Mouse (Mus musculus) MEL (cell line): ENCODE measurements around the gene Hist1h2af. TPM values are rescaled to one million over a fixed set of nuclear protein-coding genes. Genes with fewer than 3 reads are reported as not detected.

Experiments
- DNase-seq: peaks from one replicate; pipeline ENCODE4 v3.0.0; 2011; ENCODE audit warnings: low read depth, low spot score
- H3K27ac ChIP-seq: 2 replicates; pipeline ENCODE4 v1.5.1; 2012; ENCODE audit warnings: low read depth, mild to moderate bottlenecking, control low read depth, low read length, moderate library complexity; ENCODE audit not compliant: control insufficient read depth
- H3K27me3 ChIP-seq, 2 experiments: fragments of 150-350 bp in 1 of 2; sonication (generic) in 1 of 2; 2 replicates each; pipeline ENCODE4 v1.6.1; 2012; ENCODE audit warnings: low read length in 2 of 2, mild to moderate bottlenecking in 2 of 2, improper control_type of control experiment in 1 of 2, moderate library complexity in 1 of 2; ENCODE audit not compliant: insufficient read depth in 2 of 2, control insufficient read depth in 1 of 2
- H3K36me3 ChIP-seq, 2 experiments: 2 replicates each; pipeline ENCODE4 v1.6.1; 2012 to 2014; ENCODE audit warnings: low read length in 2 of 2, improper control_type of control experiment in 1 of 2, inconsistent platforms in 1 of 2, mild to moderate bottlenecking in 1 of 2; ENCODE audit not compliant: insufficient read depth in 2 of 2, control insufficient read depth in 1 of 2
- H3K4me1 ChIP-seq, 2 experiments: fragments of 150-350 bp in 1 of 2; sonication (generic) in 1 of 2; 2 replicates each; pipeline ENCODE4 v1.6.1; 2012; ENCODE audit warnings: low read length in 2 of 2, improper control_type of control experiment in 1 of 2, mild to moderate bottlenecking in 1 of 2; ENCODE audit not compliant: insufficient read depth in 2 of 2, control insufficient read depth in 1 of 2
- H3K4me3 ChIP-seq, 2 experiments: fragments of 150-350 bp in 1 of 2; sonication (generic) in 1 of 2; 2 replicates each; pipeline ENCODE4 v1.5.1; 2012; ENCODE audit warnings: low read depth in 2 of 2, low read length in 2 of 2, mild to moderate bottlenecking in 2 of 2, moderate library complexity in 2 of 2, control low read depth in 1 of 2, improper control_type of control experiment in 1 of 2; ENCODE audit not compliant: control insufficient read depth in 1 of 2, insufficient read depth in 1 of 2
- H3K79me2 ChIP-seq: 2 replicates; pipeline ENCODE4 v1.6.1; 2012; ENCODE audit warnings: mild to moderate bottlenecking, low read length, moderate library complexity; ENCODE audit not compliant: control insufficient read depth, poor library complexity, insufficient read depth
- H3K9ac ChIP-seq: 2 replicates; pipeline ENCODE4 v1.6.1; 2012; ENCODE audit warnings: low read depth, mild to moderate bottlenecking, control low read depth, low read length, moderate library complexity; ENCODE audit not compliant: control insufficient read depth, poor library complexity, severe bottlenecking
- H3K9me3 ChIP-seq: fragments of 150-350 bp; sonication (generic); replicated peaks from 2 replicates; pipeline ENCODE4 v1.6.1; 2012; ENCODE audit warnings: mild to moderate bottlenecking, low read length, improper control_type of control experiment, moderate library complexity; ENCODE audit not compliant: insufficient read depth
- BHLHE40 ChIP-seq: IDR thresholded peaks from 2 replicates; pipeline ENCODE4 v1.6.1; 2012; ENCODE audit warnings: low read depth, mild to moderate bottlenecking, inconsistent platforms, low read length, improper control_type of control experiment, borderline replicate concordance
- CHD2 ChIP-seq: IDR thresholded peaks from 2 replicates; pipeline ENCODE4 v1.6.1; 2011; ENCODE audit warnings: low read length, improper control_type of control experiment
- E2F4 ChIP-seq: IDR thresholded peaks from 2 replicates; pipeline ENCODE4 v1.6.1; 2011; ENCODE audit warnings: low read depth, low read length, improper control_type of control experiment, borderline replicate concordance
- EP300 ChIP-seq, 2 experiments: IDR thresholded peaks; 2 replicates each; pipeline ENCODE4 v1.6.1; 2011; ENCODE audit warnings: improper control_type of control experiment in 2 of 2, low read length in 2 of 2, low read depth in 1 of 2, mild to moderate bottlenecking in 1 of 2
- GABPA ChIP-seq: IDR thresholded peaks from 2 replicates; pipeline ENCODE4 v1.6.1; 2012; ENCODE audit warnings: low read depth, mild to moderate bottlenecking, inconsistent platforms, low read length, improper control_type of control experiment, moderate library complexity
- HCFC1 ChIP-seq: IDR thresholded peaks from 2 replicates; pipeline ENCODE4 v1.6.1; 2012; ENCODE audit warnings: low read depth, mild to moderate bottlenecking, inconsistent platforms, low read length, improper control_type of control experiment, moderate library complexity
- MAFK ChIP-seq: IDR thresholded peaks from 2 replicates; pipeline ENCODE4 v1.6.1; 2011; ENCODE audit warnings: low read depth, mild to moderate bottlenecking, low read length, improper control_type of control experiment, borderline replicate concordance
- MAX ChIP-seq: IDR thresholded peaks from 2 replicates; pipeline ENCODE4 v1.6.1; 2011; ENCODE audit warnings: low read length, improper control_type of control experiment
- NELFE ChIP-seq: IDR thresholded peaks from 2 replicates; pipeline ENCODE4 v1.6.1; 2011; ENCODE audit warnings: low read depth, low read length, improper control_type of control experiment
- POLR2A ChIP-seq, 2 experiments: IDR thresholded peaks; 2 replicates each; pipeline ENCODE4 v1.6.1; 2011 to 2012; ENCODE audit warnings: low read length in 2 of 2, mild to moderate bottlenecking in 2 of 2, control low read depth in 1 of 2, improper control_type of control experiment in 1 of 2, low read depth in 1 of 2, moderate library complexity in 1 of 2; ENCODE audit not compliant: control insufficient read depth in 1 of 2, insufficient read depth in 1 of 2, poor library complexity in 1 of 2
- POLR2AphosphoS2 ChIP-seq: IDR thresholded peaks from 2 replicates; pipeline ENCODE4 v1.6.1; 2011; ENCODE audit warnings: low read length, improper control_type of control experiment
- POLR2AphosphoS5 ChIP-seq: IDR thresholded peaks from 2 replicates; pipeline ENCODE4 v1.6.1; 2012; ENCODE audit warnings: low read depth, borderline replicate concordance, mild to moderate bottlenecking, inconsistent platforms, low read length, moderate library complexity, mixed read lengths
- RAD21 ChIP-seq: IDR thresholded peaks from 2 replicates; pipeline ENCODE4 v1.6.1; 2011; ENCODE audit warnings: mild to moderate bottlenecking, low read depth, low read length, improper control_type of control experiment
- SIN3A ChIP-seq: IDR thresholded peaks from 2 replicates; pipeline ENCODE4 v1.6.1; 2012; ENCODE audit warnings: low read length, improper control_type of control experiment, inconsistent platforms
- SMC3 ChIP-seq: IDR thresholded peaks from 2 replicates; pipeline ENCODE4 v1.6.1; 2011; ENCODE audit warnings: low read depth, low read length, improper control_type of control experiment
- TAL1 ChIP-seq: IDR thresholded peaks from 2 replicates; pipeline ENCODE4 v1.6.1; 2012; ENCODE audit warnings: mild to moderate bottlenecking, inconsistent platforms, low read length, moderate library complexity, mixed read lengths
- TBP ChIP-seq: IDR thresholded peaks from 2 replicates; pipeline ENCODE4 v1.8.0; 2011; ENCODE audit warnings: low read depth, low read length, improper control_type of control experiment
- TCF12 ChIP-seq: IDR thresholded peaks from 2 replicates; pipeline ENCODE4 v1.6.1; 2014; ENCODE audit warnings: low read depth, mild to moderate bottlenecking, inconsistent platforms, low read length, improper control_type of control experiment, moderate library complexity
- UBTF ChIP-seq: IDR thresholded peaks from 2 replicates; pipeline ENCODE4 v1.6.1; 2012; ENCODE audit warnings: low read depth, mild to moderate bottlenecking, inconsistent platforms, low read length, improper control_type of control experiment, moderate library complexity, borderline replicate concordance; ENCODE audit not compliant: insufficient read depth
- USF2 ChIP-seq, 2 experiments: IDR thresholded peaks; 2 replicates each; pipeline ENCODE4 v1.6.1; 2011 to 2012; ENCODE audit warnings: improper control_type of control experiment in 2 of 2, low read length in 2 of 2, borderline replicate concordance in 1 of 2, inconsistent platforms in 1 of 2, low read depth in 1 of 2, mild to moderate bottlenecking in 1 of 2; ENCODE audit not compliant: insufficient read depth in 1 of 2
- ZC3H11A ChIP-seq: IDR thresholded peaks from 2 replicates; pipeline ENCODE4 v1.6.1; 2012; ENCODE audit warnings: low read depth, mild to moderate bottlenecking, inconsistent platforms, low read length, improper control_type of control experiment
- polyA plus RNA-seq, 2 experiments: library from polyadenylated mRNA; stranded (reverse) in 1 of 2; unstranded in 1 of 2; fragments of >175 nt in 1 of 2; fragments of >200 nt in 1 of 2; gene quantifications; 2 replicates each; pipeline versions ENCODE4 v1.2.1 to v1.2.4; 2012; ENCODE audit warnings: low replicate concordance in 2 of 2, low read depth in 1 of 2; ENCODE audit not compliant: insufficient read length in 2 of 2, insufficient read depth in 1 of 2, missing spikeins in 1 of 2
- total RNA-seq: library from RNA; depleted of rRNA; stranded (reverse); fragments of 300-350 nt; gene quantifications from 2 replicates; pipeline ENCODE4 v1.2.3, GENCODE M21; 2012

The Hist1h2af gene
- total and polyA plus RNA-seq, 3 experiments = 64.3 to 939 TPM; not detected in 1

DNA sequence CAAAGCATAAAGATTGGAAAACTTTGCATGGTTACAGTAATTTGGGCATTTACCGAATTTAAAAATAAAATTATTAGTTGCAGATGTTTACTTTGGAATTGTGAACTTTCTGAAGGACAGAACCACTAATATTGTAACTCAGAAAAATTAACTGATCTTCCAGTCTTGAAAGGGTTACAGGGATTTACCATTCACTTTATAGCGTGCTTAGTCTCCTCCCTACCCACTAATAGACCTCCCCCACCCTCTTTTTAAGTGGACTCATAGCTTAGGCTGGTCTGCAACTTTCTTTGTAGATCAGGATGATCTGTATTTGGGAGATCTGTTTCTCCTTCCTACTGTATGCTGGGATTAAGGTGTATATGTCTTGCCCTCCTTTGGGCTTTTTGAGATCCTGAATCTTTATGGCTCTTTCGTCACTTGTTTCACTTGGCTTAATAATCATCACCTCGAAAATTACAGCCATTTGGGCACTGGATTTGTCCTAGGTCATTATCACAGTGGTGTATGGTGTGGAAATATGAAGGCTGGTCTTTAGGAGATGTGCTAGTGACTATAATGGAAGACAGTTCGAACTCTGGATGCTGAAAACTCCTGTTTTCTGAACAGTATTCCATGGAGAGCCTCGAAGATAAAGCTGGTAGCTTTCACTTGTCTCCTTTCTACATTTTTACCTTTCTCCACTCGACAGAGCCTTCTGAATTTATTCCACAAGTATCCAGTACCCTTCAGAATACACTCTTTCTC, 2.5 kb downstream of the Hist1h2af start:
- TF ChIP-seq POLR2A (IDR thresholded peaks at IDR 0.05; ENCODE audit: control insufficient read depth in 1 of 2, insufficient read depth in 1 of 2, low read depth in 1 of 2, low read length in 2 of 2, poor library complexity in 1 of 2) (peak in 1 of 2 experiments; percentile 40; a peak in 1 of 4 replicates), GABPA (no peak), POLR2AphosphoS5 (peak; percentile 8; the same call in 1 of the 2 replicates)
- Histone ChIP-seq H3K4me1 (peaks cover 2 to 4% of the 10 kb centered on the region in 2 experiments; a peak in 3 of 4 replicates), H3K36me3 (peaks cover 0 to 33% of the 10 kb centered on the region in 2 experiments; a peak in 2 of 4 replicates), H3K9ac (peak overlapping the region; percentile 75), H3K9me3 (no peaks in the 10 kb centered on the region), H3K27me3 (no peaks in the 10 kb centered on the region), H3K4me3 (peak overlapping the region; percentile 10 to 56), H3K27ac (peak overlapping the region; percentile 94), H3K79me2 (peaks cover 4% of the 10 kb centered on the region; the same call in 1 of the 2 replicates)
- DNase-seq = peak; percentile 84

- Histone ChIP-seq H3K27me3 (no peaks in the 10 kb centered on the region), H3K9ac (peak overlapping the region; percentile 16), H3K4me1 (peaks cover 2 to 4% of the 10 kb centered on the region in 2 experiments; a peak in 3 of 4 replicates), H3K4me3 (no peak overlapping the region), H3K79me2 (peaks cover 4% of the 10 kb centered on the region; the same call in 1 of the 2 replicates), H3K9me3 (no peaks in the 10 kb centered on the region), H3K27ac (no peak overlapping the region; the same call in 1 of the 2 replicates), H3K36me3 (peaks cover 0 to 30% of the 10 kb centered on the region in 2 experiments; a peak in 2 of 4 replicates)
- no peak for TF ChIP-seq POLR2AphosphoS2
- no peak for TF ChIP-seq SIN3A
- TF ChIP-seq EP300 (IDR thresholded peaks at IDR 0.05; ENCODE audit: low read depth in 1 of 2, low read length in 2 of 2) = no peak
- TF ChIP-seq USF2 (IDR thresholded peaks at IDR 0.05; ENCODE audit: borderline replicate concordance in 1 of 2, insufficient read depth in 1 of 2, low read depth in 1 of 2, low read length in 2 of 2) = no peak
- no peak for TF ChIP-seq UBTF
- TF ChIP-seq TAL1 = no peak
- no peak for TF ChIP-seq SMC3
- TF ChIP-seq RAD21 = no peak
- no peak for TF ChIP-seq CHD2
- TF ChIP-seq POLR2AphosphoS5 = no peak
- TF ChIP-seq TCF12 = no peak
- TF ChIP-seq TBP = no peak
- TF ChIP-seq MAX = no peak
- TF ChIP-seq MAFK = no peak
- no peak for TF ChIP-seq E2F4
- no peak for TF ChIP-seq BHLHE40
- TF ChIP-seq ZC3H11A = no peak
- no peak for TF ChIP-seq NELFE
- TF ChIP-seq HCFC1 = no peak
- DNase-seq = peak; percentile 61
Observed at GRCm38 (mm10) chr13:23537006-23537710, 3.5 kb downstream of the Hist1h2af start.
